Mouse (Mus musculus) megakaryocyte-erythroid progenitor cell, adult 5-6 weeks (primary cell): ENCODE data around the gene Faap100. TPM values are rescaled to one million over a fixed set of nuclear protein-coding genes. Genes with fewer than 3 reads are reported as not detected.
A peak's percentile ranks its signal among the peaks of the same experiment; 100 is the strongest.

Source experiments
- ATAC-seq: replicated peaks from 2 replicates; pipeline ENCODE4 v1.8.0; 2016; ENCODE audit warnings: mild to moderate bottlenecking, inconsistent platforms; ENCODE audit not compliant: severe bottlenecking, poor library complexity, low FRiP score, low TSS enrichment
- total RNA-seq, 2 experiments: library from RNA; stranded (forward) in 1 of 2; stranded (reverse) in 1 of 2; fragments of 200-1000, 215-1000 nt in 1 of 2; fragments of >200 nt in 1 of 2; fragmentation: Nextera tagmentation in 1 of 2; gene quantifications; 2 replicates each; pipeline ENCODE4 v1.2.3; 2014 to 2017

The Faap100 gene
- total RNA-seq, 2 experiments from 2014 or later, result 11.3 to 31.0 TPM

DNA sequence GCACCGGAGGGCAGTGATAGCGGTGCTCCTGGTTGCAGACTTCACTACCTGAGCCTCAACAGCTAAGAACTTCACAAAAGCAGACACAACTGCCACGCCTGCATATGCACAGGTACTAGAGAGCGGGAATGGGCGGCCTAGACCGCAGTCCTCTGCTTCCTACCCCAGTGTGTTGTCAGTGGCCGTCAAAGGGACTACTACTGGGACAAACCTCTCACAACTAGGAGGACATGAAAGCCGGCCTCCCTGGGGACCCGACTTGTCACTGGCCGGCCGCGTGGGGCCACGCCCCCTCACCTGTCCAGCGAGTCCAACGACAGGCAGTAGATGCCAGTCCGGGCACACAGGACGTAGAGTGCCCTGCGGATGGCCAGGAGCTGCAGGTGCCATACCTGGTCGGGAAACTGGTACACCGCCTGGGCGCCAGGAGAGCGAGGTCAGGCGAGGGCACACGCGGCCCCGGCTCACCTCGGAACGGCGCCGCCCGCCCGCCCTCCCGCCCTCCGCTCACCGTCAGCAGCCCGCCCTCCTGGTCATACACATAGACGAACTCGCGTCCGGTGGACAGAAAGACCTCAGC, 443 bp downstream of the Faap100 start:
- 0 out of 2 replicates have a peak, but pooled peaks have one; percentile 20 for ATAC-seq

DNA sequence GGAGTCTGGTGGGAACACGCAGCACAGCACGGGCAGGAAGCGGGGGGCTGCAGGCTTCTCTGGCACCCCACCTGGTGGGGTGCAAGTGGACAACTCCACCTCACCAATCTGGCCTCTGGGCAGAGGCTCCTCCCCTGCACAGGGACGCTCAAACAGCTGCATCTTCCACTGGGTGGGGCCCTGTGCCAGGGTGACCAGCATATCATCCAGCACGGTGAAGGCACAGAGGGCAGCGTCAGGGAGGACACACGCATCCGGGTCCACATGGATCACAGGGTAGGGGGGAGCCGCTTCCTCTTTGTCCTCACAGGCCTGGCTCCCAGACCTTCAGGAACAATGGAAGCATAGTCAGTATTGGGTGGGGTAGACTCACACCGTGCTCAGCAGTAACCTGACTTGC, 1.2 kb downstream of the Faap100 start:
- no peak for ATAC-seq

DNA sequence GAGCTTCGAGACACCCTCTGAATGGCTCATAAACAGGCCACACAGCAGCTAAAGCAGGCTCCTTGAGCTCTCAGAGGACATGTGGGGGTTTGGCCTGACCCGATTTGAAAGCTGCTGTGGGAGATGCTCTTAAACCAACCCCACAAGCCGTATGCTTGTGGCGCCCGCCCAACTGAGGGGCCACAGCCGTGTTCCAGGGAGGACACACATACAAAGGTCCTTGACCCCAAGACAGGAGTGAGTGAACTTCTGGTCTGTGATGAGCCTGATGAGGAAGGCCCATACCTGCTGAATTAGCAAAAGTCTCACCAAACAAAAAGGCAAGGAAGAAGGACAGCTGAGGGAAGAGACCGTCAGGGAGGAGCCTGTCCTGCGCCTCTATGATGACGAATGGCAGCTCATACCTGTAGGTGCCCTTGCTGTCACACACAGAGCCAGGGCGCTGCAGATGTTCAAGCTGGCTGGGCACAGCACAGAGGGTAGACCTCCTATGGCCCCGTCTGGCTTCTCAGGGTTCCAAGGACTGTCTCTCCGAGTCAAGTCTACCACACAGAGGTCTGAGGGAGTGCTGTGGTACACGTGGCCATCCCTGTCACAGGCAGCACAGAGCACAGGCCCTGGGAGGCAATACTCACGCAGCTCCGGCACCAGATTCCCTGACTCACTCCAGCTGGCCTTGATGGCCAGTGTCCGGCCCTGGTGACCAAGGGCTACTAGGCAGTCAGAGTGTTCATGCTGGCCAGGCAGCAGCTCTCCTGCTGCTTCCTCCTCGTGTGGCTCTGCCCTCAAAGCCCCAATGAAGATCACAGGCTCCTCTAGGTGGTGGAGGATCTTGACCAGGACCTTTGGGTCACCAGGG, 2.0 kb downstream of the Faap100 start:
- no peak for ATAC-seq

DNA sequence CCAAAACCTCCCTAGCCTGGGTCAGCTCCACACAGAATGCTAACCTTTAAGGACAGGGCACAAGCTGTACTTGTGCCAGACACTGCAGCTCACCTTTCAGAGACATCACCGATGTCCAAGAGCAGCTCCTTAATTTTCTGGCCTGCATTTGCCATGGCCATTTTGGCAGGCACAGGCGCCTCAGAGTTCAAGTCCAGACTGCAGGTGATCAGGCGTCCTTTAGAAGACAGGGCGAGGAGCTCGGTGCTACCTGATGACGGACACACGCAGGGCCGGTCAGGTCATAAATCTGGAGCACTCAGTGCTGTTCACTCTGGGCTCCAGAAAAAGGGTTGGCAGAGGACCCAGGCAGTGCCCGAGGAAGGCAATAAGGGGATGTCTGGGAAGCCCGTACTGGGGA, 3.2 kb downstream of the Faap100 start:
- no peak for ATAC-seq

DNA sequence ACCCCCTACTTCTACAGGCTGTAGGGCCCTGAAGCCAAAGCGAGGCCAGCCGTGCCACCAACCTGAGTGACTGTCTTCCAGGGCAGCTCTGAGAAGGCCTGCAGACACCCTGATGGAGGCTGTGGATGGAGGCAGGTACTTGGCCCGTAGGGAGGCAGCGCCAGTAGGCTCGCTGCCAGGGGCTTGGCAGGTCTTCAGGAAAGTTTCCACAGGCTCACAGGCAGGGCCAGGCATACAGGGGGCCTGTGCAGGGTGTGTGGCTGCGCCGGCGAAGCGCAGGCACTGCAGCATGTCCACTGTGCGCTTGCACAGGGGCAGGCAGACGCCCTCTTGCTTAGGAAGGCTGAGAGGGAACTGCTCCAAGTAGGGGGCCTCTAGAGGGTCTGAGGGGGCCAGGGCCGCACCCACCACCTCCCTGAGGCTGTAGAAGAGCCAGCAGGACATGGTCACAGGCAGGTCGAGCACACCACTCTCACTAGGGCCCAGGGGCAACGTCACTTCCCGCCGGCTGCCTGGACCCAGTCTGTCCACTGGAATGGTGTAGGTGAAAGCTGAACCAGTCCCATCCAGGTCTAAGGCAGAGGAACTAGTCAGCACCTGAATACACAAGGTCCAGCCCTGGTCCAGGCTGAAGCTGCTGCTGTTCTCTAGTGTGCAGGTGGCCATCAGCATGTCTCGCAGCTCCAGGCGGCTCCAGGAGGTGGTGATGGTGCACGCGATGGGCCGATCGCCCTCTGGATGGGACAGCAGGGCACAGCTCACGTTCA, 4.6 kb downstream of the Faap100 start:
- no peak for ATAC-seq

DNA sequence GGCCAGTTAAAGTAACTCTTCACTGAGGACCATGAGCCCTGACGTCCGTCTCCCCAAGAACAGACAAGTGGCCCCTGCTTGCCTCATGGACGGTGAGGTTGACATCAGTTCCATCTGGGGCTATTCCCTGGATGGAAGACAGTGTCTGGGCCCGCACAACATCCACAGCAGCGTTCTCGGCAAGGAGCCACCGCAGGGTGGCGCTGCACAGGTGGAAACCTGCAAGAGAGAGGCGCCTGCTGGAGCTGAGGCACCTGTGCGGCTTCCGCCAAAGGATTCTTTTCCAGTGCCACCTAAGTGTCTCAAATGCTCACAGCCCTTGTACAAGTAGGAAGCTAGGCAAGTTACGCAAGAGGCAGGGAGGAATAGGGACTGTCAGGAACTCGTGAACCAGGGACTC, 5.5 kb downstream of the Faap100 start:
- ATAC-seq, result no peak

DNA sequence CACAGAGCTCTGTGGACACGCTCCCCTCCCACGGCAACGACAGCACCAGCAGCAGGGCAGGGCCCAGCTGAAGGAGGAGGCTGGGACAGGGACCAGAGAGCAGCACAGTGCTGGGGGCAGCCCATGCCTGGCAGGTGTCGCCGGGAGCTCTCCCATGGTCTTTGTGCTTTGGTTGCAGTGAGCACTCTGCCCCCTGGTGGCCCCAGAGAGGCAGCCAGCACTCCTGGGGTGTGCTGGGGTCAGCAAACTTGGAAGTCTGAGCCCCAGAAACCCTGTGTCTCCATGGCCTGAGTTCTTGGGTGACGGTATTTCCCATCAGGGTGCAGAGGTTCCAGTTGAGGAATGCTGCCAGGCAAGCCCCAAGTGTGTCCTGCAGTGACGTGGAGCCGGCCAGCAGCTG, 8.9 kb downstream of the Faap100 start:
- peak; percentile 66 for ATAC-seq

DNA sequence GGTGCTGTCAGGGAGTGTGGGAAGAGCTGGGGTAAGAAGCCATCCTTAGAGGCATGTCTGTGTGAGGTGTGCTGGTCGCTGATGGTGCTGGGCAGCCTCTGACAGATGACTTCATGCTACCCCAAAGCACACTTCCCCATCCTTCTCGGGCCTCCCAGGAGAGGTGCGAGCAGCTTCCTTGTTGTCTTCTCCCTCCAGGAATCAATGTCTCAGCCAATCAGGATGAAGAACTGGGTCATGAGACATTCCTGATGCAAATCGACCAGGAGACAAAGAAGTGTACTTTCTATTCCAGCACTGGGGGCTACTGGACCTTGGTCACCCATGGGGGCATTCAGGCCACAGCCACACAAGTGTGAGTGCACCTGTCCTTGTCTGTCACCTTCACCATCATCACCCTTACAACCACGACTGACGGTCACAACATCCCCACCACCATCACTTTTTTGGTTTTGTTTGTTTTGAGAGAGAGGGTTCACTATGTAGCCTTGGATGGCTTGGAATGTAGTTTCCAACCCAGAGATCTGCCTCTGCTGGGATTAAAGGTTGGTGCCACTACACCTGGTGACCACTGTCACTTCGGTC, 12.0 kb downstream of the Faap100 start:
- no peak for ATAC-seq

DNA sequence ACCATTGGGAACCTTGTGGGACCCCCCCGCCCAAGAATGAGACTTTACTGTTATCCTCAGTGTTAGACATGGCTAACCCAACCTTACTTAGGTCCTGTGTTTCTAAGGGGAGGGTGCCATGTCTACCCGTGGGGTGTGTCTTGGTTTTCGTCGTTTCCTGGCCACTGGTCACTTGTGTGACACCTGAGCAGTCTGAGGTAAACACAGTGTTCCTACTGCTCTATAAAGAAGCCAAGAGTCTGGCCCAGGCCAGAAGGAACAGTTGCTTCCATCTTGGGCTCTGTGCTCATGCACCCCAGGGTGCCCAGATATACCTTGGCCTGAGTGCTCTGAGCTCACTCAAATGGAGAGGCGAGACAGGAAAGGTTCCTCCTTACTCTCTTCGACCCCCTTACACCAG, 15.7 kb downstream of the Faap100 start:
- ATAC-seq, result no peak

DNA sequence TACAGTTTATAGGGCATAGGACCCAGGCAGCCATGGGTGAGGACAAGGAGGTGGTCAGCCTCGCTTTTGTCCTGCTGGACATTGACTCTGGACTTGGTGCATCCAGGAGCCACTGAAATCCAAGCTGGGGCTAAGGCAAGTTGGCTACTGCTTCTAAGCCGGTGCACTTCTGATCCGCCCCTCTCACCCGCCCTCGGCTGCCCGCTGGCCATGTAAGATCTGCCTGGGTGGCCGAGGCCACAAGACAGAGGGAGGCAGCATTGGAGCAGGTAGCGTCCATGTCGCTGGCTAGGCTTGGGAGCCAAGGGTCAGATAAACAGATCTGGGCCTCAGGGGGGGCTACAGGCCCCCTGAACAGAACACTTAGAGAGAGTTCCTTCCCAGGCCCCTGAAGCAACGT, 17.3 kb downstream of the Faap100 start, which contains the start of gene Fscn2:
Gene Fscn2 (plus strand): TSS at position 240 of the 400 bp plus-strand sequence.
- no peak for ATAC-seq

DNA sequence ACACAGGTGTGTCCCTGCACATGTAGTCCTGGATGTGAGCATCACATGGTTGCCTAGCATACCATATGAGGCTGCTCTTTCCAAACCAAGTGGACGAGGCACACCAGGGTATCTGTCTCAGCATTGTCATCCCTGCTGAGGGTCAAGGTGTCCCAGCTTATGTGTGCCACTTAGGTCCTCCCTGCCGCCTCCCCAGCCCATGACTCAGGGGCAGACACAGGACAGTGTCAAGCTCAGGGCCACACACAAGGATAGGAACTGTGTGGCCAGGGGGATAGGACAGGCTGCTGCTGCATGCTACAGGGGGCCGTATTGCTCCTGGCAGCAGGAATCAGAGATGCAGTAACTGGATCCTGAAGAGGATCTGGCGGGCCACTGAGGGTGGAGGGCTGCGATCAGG, 17.8 kb downstream of the Faap100 start:
- ATAC-seq, result no peak

DNA sequence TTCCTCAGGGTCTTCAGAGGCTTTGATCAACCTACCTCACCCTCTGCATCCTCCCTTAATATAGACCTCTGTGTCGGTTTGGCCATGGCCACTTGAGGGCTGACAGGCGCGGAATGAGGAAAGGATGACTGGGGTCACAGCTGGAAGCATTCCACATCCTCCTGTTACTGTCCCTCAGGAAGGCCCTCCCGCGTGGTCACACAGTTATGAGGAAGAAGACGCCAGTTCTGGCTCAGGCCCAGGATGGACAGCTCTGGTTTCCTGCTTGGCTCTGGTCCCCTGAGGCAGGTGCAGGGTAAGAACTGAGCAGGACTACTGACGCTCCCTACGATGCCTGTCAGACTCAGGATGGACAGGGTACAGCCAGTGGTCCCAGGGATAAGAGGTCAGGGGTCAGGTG, 18.5 kb downstream of the Faap100 start:
- ATAC-seq, result no peak

DNA sequence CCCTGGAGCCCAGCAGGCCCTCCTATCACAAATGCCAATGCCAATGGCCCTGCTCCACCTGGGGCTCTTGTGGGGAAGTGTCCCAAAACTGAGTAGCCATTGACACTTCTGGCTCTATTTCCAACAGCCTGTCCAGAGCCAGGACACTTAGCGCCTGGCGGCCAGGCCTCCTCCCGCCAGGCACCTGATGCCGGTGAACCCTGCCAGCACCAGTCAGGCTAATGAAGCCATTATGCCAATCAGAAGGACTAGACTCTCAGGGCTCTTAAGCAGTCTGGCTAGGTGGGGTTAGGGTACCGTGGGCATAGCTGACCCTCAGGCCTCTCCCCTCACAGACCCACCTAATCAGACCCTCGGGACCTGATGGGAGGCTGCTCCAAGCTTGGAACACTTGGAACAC, 19.2 kb downstream of the Faap100 start:
- no peak for ATAC-seq

DNA sequence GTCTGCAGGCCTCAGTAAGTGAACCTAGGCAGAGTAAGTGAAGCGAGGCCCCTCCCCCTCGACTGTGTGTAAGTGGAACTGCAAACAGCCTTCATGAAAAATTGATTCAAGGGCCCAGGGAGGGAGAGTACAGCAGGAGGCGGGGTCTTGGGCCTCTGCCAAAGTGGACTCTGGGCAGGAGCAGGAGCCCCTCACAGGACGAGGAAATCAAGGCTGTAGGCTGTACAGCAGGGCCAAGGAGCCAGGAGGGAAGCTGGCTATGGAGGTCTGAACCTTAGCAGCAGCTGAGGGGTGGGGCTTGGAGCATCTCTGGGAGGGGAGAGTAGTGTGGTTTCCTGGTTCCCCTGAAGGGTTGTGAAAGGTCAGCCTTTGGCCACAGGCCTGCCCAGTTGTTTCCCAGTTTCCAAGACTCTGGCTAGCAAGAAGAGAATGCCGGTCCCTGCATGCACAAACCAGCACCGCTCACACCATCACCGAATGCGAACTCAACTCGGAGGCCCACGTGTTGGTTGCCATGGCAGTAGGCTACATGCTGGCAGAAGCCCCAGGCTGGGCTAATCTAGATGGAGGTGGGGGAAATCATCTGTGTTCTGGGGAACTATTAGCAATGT, 20.7 kb downstream of the Faap100 start:
- 0 out of 2 replicates have a peak, but pooled peaks have one; percentile 48 for ATAC-seq

DNA sequence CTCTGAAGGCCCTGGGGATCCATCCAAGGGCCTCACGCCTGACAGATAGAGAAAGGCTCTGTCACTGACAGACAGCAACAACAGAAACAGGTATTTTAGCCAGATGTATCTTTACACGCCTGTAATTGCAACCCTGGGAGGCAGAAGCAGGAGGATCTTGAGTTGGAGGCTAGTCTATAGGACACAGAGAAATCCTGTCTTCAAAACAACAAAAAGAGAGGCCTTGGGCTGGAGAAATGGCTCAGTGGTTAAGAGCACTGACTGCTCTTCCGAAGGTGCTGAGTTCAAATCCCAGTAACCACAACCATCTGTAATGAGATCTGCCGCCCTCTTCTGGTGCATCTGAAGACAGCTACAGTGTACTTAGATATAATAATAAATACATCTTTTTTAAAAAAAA, 21.7 kb downstream of the Faap100 start:
- no peak for ATAC-seq

DNA sequence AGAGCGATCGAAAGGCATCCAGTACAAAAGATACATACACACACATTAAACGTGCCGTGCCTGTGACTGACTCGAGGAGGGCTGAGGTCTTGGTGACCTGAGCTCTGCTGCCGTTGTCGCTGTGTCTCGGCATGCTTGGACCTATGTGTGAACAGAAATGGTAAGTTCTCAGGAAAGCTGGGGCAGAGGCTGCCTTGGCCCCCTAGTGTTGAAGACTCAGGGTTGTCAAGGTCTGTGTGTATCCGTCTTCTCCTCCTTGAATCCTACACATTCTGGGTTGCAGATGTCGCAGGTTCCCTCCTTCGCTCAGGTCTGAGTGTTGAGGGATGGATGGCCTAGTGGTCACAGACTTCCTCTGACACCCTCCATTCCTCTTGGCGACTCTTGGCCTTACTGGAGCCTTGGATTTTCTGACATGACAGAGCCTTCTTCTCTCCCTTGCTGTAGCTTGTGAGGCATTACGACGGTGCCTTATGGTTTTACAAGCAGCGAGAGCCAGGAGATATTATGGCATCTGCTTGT, 22.2 kb downstream of the Faap100 start:
- no peak for ATAC-seq

DNA sequence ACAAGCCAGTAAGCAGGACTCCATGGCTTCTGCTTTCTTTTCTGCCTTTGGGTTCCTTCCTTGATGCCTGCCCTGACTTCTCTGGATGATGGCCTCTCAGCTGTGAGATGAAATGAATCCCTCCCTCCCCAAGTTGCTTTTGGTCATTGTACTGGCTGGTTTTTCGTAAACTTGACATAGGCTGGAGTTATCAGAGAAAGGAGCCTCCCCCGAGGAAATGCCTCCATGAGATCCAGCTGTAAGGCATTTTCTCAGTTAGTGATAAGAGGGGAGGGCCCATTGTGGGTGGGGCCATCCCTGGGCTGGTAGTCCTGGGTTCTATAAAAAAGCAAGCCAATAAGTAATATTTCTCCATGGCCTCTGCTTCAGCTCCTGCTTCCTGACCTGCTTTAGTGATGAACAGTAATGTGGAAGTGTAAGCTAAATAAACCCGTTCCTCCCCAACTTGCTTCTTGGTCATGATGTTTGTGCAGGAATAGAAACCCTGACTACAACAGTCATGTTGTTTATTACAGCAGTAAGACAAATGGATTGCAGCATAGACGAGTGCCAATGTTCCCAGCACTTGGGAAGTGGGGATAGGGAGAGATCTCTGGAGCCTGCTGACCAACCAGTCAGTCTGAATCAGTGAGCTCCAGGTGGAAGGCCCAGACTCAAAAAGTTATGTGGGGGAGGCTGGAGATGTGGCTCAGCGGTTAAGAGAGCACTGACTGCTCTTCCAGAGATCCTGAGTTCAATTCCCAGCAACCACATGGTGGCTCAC, 23.1 kb downstream of the Faap100 start:
- ATAC-seq, result no peak
